Mouse (Mus musculus) T-helper 1 cell (primary cell): ENCODE data around the gene Rtp1.

ENCODE experiments used
- in situ Hi-C: fragments of 300-600 bp; cut with MboI, MseI; formaldehyde crosslinking; loops from one replicate; pipeline ENCODE4 v1.15.1; 2025; ENCODE audit warnings: high pct_unique_total_duplicates

Rtp1 gene

DNA sequence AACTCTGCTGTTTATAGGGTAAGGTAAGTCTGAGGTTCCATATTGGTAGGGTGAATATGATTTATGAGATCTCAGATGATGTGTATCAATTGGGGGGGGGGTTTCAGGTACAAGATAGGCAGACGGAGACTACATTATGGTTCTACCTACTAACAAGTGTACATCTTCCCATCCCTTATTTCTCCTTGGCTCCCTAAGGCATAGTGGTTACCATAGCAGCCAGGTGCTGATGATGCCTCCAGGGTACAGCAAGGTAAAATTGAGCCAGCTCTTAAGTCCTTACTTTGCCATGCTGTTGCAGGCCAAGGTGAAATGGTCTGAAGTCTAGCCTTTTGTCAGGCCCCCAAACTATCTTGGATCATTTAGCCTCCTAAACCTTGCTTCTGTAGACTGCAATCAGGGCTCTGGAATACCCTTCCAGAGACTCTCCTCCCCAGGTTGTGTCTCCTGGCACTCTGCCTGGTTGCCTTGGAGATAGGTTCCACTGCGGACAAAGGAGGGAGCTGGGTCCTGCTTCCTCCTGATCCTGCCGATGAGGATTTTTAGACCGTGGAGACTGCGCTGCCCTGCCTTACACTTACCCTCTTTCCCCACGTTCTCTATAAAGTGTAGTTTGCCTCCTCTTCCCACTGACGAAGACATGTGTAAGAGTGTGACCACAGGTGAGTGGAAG, at the start of gene Rtp1:
Gene Rtp1, plus strand, starts transcription at position 487 of the 673 bp plus-strand sequence.
- in situ Hi-C loops = no loop called here

GRCm38 (mm10) chr16:23379536-23380230, 49.2 kb upstream of the Rtp1 start:
- in situ Hi-C loops = no loop called here

DNA sequence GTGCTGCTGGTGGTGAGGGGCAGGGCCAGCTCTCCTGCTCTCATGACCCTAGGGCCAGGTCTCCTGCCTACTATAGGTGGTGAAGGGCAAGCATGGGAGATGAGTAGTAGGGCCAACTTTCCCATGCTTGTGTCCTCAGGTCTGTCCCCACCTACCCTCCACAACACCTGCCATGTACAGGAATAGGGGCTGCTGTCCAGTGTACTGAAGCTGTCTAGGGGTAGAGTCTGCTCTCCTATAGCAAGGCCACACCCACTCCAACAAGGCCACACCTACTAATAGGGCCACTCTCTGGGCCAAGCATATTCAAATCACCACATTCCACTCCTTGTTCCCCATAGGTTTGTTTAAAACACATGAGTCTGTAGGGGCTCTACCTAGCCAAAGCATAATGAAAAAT, 44.6 kb upstream of the Rtp1 start:
- in situ Hi-C loops = no loop called here

DNA sequence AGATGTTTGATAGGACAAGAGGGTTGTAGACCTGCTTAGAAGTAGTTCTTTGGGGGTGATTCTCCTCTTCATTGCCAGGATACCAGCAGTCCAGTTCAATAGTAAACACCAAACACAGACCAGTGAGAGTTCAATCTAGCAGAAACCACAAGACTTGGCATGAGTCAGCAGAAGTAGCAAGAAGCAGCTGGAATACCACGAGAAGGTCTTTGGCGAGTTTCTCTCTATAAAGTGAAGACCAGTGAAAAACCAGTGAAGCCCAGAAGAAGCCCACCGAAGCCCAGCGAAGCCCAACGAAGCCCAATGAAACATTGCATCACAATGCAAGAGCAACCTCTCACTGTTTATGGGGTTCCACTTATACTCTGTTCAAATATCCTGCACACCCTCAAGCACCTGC, 31.0 kb upstream of the Rtp1 start:
- in situ Hi-C loops = loop anchor here (5.0 kb wide), 1 partner anchor 71 kb away; no protein-coding TSS in a partner anchor

DNA sequence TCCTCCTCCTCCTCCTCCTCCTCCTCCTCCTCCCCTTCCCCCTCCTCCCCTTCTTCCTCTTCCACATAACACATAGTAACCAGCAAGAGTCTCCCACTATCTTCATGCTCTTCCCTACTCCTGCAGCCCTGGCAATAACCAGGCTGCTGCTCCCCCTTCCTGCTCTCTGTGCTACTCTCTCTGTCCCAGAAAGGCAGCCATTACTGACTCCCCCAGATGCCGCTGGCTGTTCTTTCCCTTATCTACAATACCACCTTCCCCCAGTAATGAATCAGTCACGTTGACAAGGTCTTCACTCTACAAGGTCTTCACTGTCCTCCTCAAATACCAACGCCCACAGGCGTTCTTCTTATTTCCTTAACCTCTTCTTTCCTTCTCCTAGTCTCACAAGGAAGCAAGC, 27.5 kb upstream of the Rtp1 start:
- in situ Hi-C loops = loop anchor here (5.0 to 10.0 kb wide), 2 partner anchors 187 to 254 kb away; partner anchors contain the start of gene Adipoq

GRCm38 (mm10) chr16:23401959-23402358, 27.0 kb upstream of the Rtp1 start:
- in situ Hi-C loops = loop anchor here (5.0 to 10.0 kb wide), 2 partner anchors 187 to 255 kb away; partner anchors contain the start of gene Adipoq

DNA sequence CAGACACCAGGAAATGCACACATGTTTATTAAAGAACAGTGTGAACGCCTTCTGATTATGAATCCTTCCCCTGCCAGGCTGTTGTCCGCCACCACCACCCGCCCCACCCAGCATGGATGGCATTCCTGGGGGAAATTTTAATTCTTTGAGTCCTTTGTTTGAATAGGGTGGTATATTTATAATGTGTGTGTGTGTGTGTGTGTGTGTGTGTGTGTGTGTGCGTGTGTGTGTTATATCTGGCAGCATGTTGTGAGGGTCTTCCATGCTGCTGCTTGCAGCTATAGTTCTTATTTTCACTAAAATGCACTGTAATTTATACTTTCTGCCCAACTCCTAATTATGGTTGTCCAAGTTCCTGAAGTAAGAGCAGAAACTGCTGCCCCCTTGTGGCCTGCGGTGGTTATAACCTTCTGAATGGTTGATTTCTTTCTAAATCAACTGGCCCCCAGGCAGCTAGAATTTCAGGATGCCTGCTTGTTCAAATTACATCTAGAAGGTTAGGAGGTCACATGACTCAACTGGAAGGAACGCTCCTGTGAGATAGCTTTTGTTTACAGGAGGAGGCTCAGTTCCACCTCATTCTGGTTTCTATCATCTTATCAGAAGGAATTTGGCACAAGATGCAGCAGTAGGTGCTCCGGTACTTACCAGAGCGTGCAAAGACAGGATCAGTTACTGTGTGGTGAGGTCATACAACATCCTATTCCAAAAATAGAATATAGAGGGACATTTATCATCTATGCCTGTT, 25.8 kb upstream of the Rtp1 start:
- in situ Hi-C loops = loop anchor here (5.0 to 10.0 kb wide), 2 partner anchors 188 to 256 kb away; partner anchors contain the start of gene Adipoq

DNA sequence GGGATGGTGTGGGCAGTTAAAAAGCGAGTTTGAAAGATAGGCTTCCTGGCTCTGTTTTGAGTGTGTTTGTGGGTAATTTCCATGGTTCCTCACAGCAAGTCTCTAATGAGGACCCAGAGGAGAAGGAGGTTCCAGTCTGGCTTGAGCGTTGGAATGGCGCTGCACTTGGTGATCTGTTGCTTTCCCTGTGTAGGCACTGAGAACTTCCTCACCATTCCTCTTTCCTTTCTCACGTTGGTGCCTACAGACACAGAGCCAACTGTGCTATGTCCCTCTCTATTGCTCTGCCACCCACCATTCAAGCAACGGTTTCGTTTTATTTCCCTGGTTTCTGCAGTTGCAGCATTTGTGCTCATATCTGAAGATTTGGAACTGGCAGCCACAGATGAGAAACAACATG, 16.0 kb upstream of the Rtp1 start:
- in situ Hi-C loops = no loop called here

DNA sequence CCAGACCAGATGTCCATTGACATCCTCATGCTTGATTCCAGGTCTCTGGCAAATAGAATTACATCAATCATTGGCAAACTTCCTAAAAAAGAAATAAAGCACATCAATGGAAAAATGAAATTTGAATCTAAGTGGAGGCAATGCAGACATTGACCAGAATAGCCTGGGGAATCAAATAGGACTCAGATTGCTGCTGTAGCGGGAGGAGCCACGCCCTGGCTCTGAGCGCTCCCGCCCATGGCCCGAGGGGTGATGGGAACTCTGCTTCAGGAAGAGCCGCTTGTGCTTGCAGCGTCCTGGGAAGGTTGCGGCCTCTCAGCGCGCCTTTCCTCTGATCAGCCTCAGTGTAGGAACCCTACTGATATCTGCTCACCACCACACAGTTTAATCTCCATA, 12.7 kb upstream of the Rtp1 start:
- in situ Hi-C loops = no loop called here

DNA sequence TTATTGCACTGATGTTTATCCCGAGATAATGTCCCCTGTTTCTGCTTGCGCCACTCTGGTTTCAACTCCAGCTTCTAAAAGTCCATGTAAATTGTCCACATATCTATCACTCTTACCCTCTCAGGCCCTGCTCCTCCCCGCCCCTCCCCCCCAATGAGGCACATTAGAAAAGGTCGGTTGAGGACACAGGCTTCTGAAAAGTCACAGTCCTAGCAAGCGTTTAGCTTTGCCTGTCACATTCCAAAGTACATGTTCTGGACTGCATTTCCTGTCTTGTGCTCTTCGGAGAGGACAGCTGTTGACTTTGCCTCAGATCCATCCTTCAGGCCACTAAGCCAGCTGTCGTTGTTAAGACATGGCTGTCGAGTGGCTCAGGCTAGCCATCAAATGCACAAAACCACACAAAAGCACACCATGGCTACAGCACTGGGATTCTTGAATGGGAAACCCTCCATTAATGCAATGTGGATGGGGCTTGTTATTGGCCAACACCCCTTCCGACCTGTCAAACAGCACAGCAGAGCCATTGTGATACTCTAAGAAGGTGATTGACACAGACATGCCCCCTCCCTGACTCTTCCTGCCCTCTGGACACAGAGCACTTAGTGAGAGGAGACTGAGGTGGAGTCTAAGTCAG, 12.2 kb upstream of the Rtp1 start:
- in situ Hi-C loops = no loop called here

GRCm38 (mm10) chr16:23417456-23418240, 11.3 kb upstream of the Rtp1 start:
- in situ Hi-C loops = no loop called here

GRCm38 (mm10) chr16:23419565-23420085, 9.3 kb upstream of the Rtp1 start:
- in situ Hi-C loops = no loop called here

GRCm38 (mm10) chr16:23423825-23424224, 5.1 kb upstream of the Rtp1 start:
- in situ Hi-C loops = no loop called here

DNA sequence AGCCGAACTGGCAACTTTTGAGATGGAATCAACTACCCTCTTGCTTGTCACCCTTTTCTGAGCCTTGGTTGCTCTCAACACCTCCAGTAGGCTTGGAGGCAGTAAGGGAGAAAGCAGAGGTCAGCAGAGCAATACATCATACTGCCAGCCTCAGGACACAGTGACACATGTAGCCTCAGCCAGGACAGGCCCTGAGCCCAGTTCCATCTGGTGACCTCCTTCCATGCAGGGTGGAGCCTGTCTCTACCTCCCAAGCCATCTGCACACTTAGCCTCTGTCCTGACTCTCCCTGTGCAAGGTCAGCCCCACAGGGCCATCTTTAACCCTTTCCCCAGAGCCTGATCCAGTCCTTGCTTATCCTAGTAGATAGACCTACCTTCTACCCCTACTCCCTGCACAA, 1.2 kb upstream of the Rtp1 start:
- in situ Hi-C loops = no loop called here

DNA sequence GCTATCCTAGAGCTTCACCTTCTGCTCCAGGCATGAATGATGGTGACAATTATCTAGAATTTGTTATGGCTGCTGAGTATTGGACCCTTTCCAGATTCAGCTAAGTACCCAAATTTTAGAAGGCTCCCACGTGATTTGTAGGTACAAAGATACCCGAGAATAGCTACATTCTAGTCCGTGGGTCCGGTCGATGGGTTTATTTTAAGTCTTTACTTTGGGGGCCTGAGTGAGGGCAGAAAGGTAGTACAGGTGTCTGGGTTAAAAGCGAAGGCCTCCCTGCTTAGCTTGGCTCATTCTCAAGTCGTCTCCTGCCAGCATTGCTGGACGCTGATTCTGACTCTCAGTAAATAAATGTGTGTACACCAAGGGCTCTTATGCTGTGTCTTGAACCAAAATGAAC, 1.1 kb downstream of the Rtp1 start:
- in situ Hi-C loops = no loop called here

GRCm38 (mm10) chr16:23437404-23438166, 8.7 kb downstream of the Rtp1 start:
- in situ Hi-C loops = no loop called here

- in situ Hi-C loops = no loop called here
Measured at GRCm38 (mm10) chr16:23444231-23444630, 15.3 kb downstream of the Rtp1 start.

DNA sequence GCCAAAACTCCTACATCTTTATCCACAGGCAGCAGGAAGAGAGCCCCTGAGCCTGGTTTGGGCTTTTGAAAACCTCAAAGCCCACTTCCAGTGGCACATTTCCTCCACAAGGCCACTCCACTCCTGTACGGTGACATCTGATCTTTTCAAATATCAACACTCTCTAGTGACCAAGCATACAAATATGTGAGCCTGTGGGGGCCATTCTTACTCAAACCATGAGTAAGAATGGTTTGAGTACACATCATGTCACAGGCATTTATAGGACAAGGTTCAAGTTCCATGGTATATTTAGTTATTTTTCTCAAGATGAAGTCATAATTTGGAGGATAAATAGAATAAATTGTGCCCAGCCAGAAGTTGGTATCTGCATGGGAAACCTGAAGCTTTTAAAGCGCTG, 21.0 kb downstream of the Rtp1 start:
- in situ Hi-C loops = loop anchor here (5.0 kb wide), 2 partner anchors 447 to 507 kb away; no protein-coding TSS in a partner anchor

- in situ Hi-C loops = loop anchor here (5.0 kb wide), 2 partner anchors 446 to 506 kb away; no protein-coding TSS in a partner anchor
Measured at GRCm38 (mm10) chr16:23450816-23451215, 21.9 kb downstream of the Rtp1 start.

DNA sequence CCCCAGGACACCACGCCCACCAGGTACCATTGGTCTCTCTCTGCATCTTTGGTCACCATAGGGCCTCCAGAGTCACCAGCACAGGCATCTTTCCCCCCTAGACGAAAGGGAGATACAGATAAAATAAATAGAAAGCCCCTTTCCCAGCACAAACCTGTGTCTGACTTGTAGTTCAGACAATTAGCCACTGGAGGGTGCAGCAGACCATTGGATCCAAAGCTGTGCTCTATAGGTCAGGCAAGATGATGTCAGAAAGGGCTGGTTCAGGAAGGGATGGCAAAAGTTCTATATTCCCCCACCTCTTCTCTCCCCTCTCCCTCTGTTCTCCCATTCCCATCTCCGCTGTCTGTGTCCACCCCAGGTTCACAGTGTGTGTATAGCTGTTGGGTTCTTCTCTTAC, 23.5 kb downstream of the Rtp1 start:
- in situ Hi-C loops = loop anchor here (5.0 kb wide), 2 partner anchors 445 to 505 kb away; no protein-coding TSS in a partner anchor
